In genomic region chr6:91617031-91617596, GRCm38 (mm10) we compare ENCODE assay signal across 8 mouse cellular contexts.
DNase-seq lines count a peak whose midpoint lies in the region; ATAC-seq and TF ChIP-seq lines count a peak whose summit lies in the region.

No protein-coding gene starts in this region.

- no peak overlapping the region for H3ac ChIP-seq in myocyte (ENCODE audit: control insufficient read depth, insufficient read length)

- H3K4me1 ChIP-seq in heart, embryonic 13.5 days, result peaks cover 33% of the 10 kb centered on the region
- H3K4me1 ChIP-seq in liver, embryonic 11.5 days (replicated peaks; ENCODE audit: control insufficient read depth, insufficient read depth, low read length), result peaks cover 10% of the 10 kb centered on the region
- H3K4me1 ChIP-seq in stomach, embryonic 16.5 days (ENCODE audit: control insufficient read depth, insufficient read depth, low read length), result peaks cover 12% of the 10 kb centered on the region

- H3K79me2 ChIP-seq in myocyte (ENCODE audit: control insufficient read depth, insufficient read depth), result no peaks in the 10 kb centered on the region

- no peaks in the 10 kb centered on the region for H3K27me3 ChIP-seq in heart, embryonic 13.5 days (replicated peaks)
- no peaks in the 10 kb centered on the region for H3K27me3 ChIP-seq in liver, embryonic 11.5 days (replicated peaks; ENCODE audit: control insufficient read depth, insufficient read depth, low read length)
- H3K27me3 ChIP-seq in myocyte (ENCODE audit: control insufficient read depth, insufficient read depth, insufficient read length), result no peaks in the 10 kb centered on the region
- no peaks in the 10 kb centered on the region for H3K27me3 ChIP-seq in stomach, embryonic 16.5 days (ENCODE audit: control insufficient read depth, insufficient read depth, low read length)

- peak overlapping the region; percentile 95 for H3K27ac ChIP-seq in gastrocnemius, adult 2 months
- H3K27ac ChIP-seq in heart, embryonic 13.5 days (replicated peaks), result peak overlapping the region; percentile 86
- no peak overlapping the region for H3K27ac ChIP-seq in liver, embryonic 11.5 days (ENCODE audit: low read depth, low read length)
- peak overlapping the region; percentile 60; the same call in 1 of the 2 replicates for H3K27ac ChIP-seq in stomach, embryonic 16.5 days (ENCODE audit: low read length)

- no peak for DNase-seq in gastrocnemius, adult 2 months
- no peak for DNase-seq in gastrocnemius, postnatal 36 days
- DNase-seq in embryo, embryonic 10.5 days (ENCODE audit: low spot score), result peak; percentile 94
- DNase-seq in kidney, postnatal 10 days, result peak; percentile 57
- DNase-seq in liver, embryonic 11.5 days (ENCODE audit: low spot score), result peak; percentile 77

- peak; percentile 65 for TF ChIP-seq POLR2A in myocyte (IDR thresholded peaks at IDR 0.05; ENCODE audit: insufficient read length, low read depth)

- no peak for TF ChIP-seq CTCF in gastrocnemius, adult 2 months (IDR thresholded peaks at IDR 0.05)

- H3K9ac ChIP-seq in heart, embryonic 13.5 days, result peak overlapping the region; percentile 72
- H3K9ac ChIP-seq in liver, embryonic 11.5 days (ENCODE audit: low read depth, low read length), result peak overlapping the region; percentile 28; the same call in 1 of the 2 replicates
- peak overlapping the region; percentile 69 for H3K9ac ChIP-seq in stomach, embryonic 16.5 days (ENCODE audit: low read length)

- peak overlapping the region; percentile 69 for H3K4me2 ChIP-seq in heart, embryonic 13.5 days
- peak overlapping the region; percentile 62 for H3K4me2 ChIP-seq in liver, embryonic 11.5 days
- peak overlapping the region; percentile 83 for H3K4me2 ChIP-seq in myocyte (ENCODE audit: low read depth)
- H3K4me2 ChIP-seq in stomach, embryonic 16.5 days (ENCODE audit: low read depth, low read length), result peak overlapping the region; percentile 63

- 0 out of 2 replicates have a peak, but pooled peaks cover 6% of the 10 kb centered on the region for H3K9me3 ChIP-seq in heart, embryonic 13.5 days
- H3K9me3 ChIP-seq in liver, embryonic 11.5 days (ENCODE audit: control insufficient read depth, low read length), result no peaks in the 10 kb centered on the region
- H3K9me3 ChIP-seq in stomach, embryonic 16.5 days (replicated peaks; ENCODE audit: control insufficient read depth, low read length), result no peaks in the 10 kb centered on the region

- intact Hi-C loops in gastrocnemius, adult 2 months (cut with DNase I), result no loop called here
- intact Hi-C loops in gastrocnemius, postnatal 36 days (cut with DNase I), result loop anchor here (5.0 kb wide), 1 partner anchor 40 kb away; no protein-coding TSS in a partner anchor

- H3K4me3 ChIP-seq in gastrocnemius, adult 2 months, result peak overlapping the region; percentile 52
- peak overlapping the region; percentile 47 for H3K4me3 ChIP-seq in heart, embryonic 13.5 days
- peak overlapping the region; percentile 32 for H3K4me3 ChIP-seq in liver, embryonic 11.5 days (ENCODE audit: low read depth, low read length)
- H3K4me3 ChIP-seq in myocyte, result peak overlapping the region; percentile 13
- H3K4me3 ChIP-seq in stomach, embryonic 16.5 days (replicated peaks; ENCODE audit: low read length), result peak overlapping the region; percentile 41

- ATAC-seq in heart, embryonic 13.5 days (ENCODE audit: extremely low read depth, insufficient number of reproducible peaks, low FRiP score, low TSS enrichment), result peak; percentile 70; the same call in 1 of the 2 replicates
- ATAC-seq in liver, embryonic 11.5 days (replicated peaks; ENCODE audit: low FRiP score), result peak; percentile 86
- peak; percentile 89 for ATAC-seq in stomach, embryonic 16.5 days (ENCODE audit: insufficient read depth, low FRiP score)

- 1% methylated on average over 13 of the region's 13 CpGs for WGBS in heart, embryonic 13.5 days
- WGBS in liver, embryonic 11.5 days, result 4% methylated on average over 13 of the region's 13 CpGs
- 3% methylated on average over 13 of the region's 13 CpGs for WGBS in stomach, embryonic 16.5 days

- no peaks in the 10 kb centered on the region for H3K36me3 ChIP-seq in heart, embryonic 13.5 days
- no peaks in the 10 kb centered on the region for H3K36me3 ChIP-seq in liver, embryonic 11.5 days (ENCODE audit: control insufficient read depth, insufficient read depth, low read length)
- no peaks in the 10 kb centered on the region for H3K36me3 ChIP-seq in myocyte (ENCODE audit: control insufficient read depth, insufficient read depth)
- H3K36me3 ChIP-seq in stomach, embryonic 16.5 days (ENCODE audit: control insufficient read depth, insufficient read depth, low read length), result no peaks in the 10 kb centered on the region

TF ChIP-seq in myocyte, 11 proteins besides CTCF, POLR2A, EP300 and RAD21:
- TF ChIP-seq MYOD1 (IDR thresholded peaks at IDR 0.05; ENCODE audit: control insufficient read depth in 1 of 3, insufficient read length in 2 of 3, low read depth in 2 of 3), result peak in 2 of 3 experiments; percentile 11 to 29
- no peak for TF ChIP-seq MYOG (IDR thresholded peaks at IDR 0.05; ENCODE audit: control insufficient read depth in 1 of 3, insufficient read depth in 1 of 3, insufficient read length in 2 of 3, low read depth in 2 of 3)
- no peak for TF ChIP-seq MAX (IDR thresholded peaks at IDR 0.05; ENCODE audit: low read depth)
- TF ChIP-seq SRF (IDR thresholded peaks at IDR 0.05; ENCODE audit: control insufficient read depth, insufficient read length, low read depth), result peak; percentile 16
- no peak for TF ChIP-seq TCF3 (IDR thresholded peaks at IDR 0.05; ENCODE audit: insufficient read length, low read depth)
- no peak for TF ChIP-seq REST (IDR thresholded peaks at IDR 0.05; ENCODE audit: insufficient read depth, insufficient read length)
TF ChIP-seq in myocyte: peak in this region for 2.

Comparison
In these comparisons a context has a peak if more than half of its experiments do, and no peak if none do; other contexts are left out.
1. DNase-seq: peak in embryo, embryonic 10.5 days (single experiment), kidney, postnatal 10 days (single experiment) and liver, embryonic 11.5 days (single experiment); none in gastrocnemius, adult 2 months (single experiment) and gastrocnemius, postnatal 36 days (0 of 2).
2. Peak in every context shown above with its lines, with median percentiles within 50 percentile points of each other: H3K4me3 ChIP-seq, ATAC-seq, H3K4me2 ChIP-seq and H3K9ac ChIP-seq.